Mouse (Mus musculus): ENCODE results near the gene Plekhg1.

- TF ChIP-seq POLR2A (IDR thresholded peaks at IDR 0.05; ENCODE audit: insufficient read depth, low read length) (no peak), CTCF (IDR thresholded peaks at IDR 0.05; ENCODE audit: low read depth, low read length) (no peak)
Measured at GRCm38 (mm10) chr10:3978326-3978725, 238.2 kb downstream of the Plekhg1 start.

Data from ES-Bruce4 (cell line).